Mouse (Mus musculus): ENCODE measurements around the gene Gm4450.
"Not testable (repeated sequence)": the region's sequence is repeated elsewhere in the genome, so short reads cannot be mapped to it uniquely, and the experiment has no call there.

DNA sequence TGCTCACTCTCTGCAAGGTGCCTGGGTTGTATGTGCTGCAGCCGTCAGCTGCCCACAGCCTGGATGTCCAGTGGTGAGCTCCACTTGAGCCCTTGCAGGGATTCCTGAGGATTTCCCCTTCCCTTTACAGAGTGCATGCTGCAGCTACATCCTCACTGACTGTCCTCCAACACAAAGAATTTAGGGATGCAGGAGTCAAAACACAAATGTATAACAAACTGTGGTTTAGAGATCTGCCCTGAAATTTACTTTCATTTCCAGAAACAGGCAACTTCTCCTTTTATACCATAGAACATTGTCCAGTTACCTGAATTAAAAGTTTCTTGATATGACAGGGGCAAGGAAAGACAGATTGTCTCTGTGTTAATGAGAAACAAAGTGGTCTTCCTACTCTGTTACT lies 13.0 kb downstream of the Gm4450 start:
- not testable (repeated sequence) for TF ChIP-seq CTCF, EP300 (IDR thresholded peaks at IDR 0.05; ENCODE audit: low read depth)

Measured in heart, postnatal 0 days (tissue).